Mouse (Mus musculus) MEL (cell line): Measurements from ENCODE around the gene Man1c1. TPM values are rescaled to one million over a fixed set of nuclear protein-coding genes. Genes with fewer than 3 reads are reported as not detected.

Experiments used
- DNase-seq: peaks from one replicate; pipeline ENCODE4 v3.0.0; 2011; ENCODE audit warnings: low read depth, low spot score
- H3K27ac ChIP-seq: 2 replicates; pipeline ENCODE4 v1.5.1; 2012; ENCODE audit warnings: low read depth, mild to moderate bottlenecking, control low read depth, low read length, moderate library complexity; ENCODE audit not compliant: control insufficient read depth
- H3K27me3 ChIP-seq, 2 experiments: fragments of 150-350 bp in 1 of 2; sonication (generic) in 1 of 2; 2 replicates each; pipeline ENCODE4 v1.6.1; 2012; ENCODE audit warnings: low read length in 2 of 2, mild to moderate bottlenecking in 2 of 2, improper control_type of control experiment in 1 of 2, moderate library complexity in 1 of 2; ENCODE audit not compliant: insufficient read depth in 2 of 2, control insufficient read depth in 1 of 2
- H3K36me3 ChIP-seq, 2 experiments: 2 replicates each; pipeline ENCODE4 v1.6.1; 2012 to 2014; ENCODE audit warnings: low read length in 2 of 2, improper control_type of control experiment in 1 of 2, inconsistent platforms in 1 of 2, mild to moderate bottlenecking in 1 of 2; ENCODE audit not compliant: insufficient read depth in 2 of 2, control insufficient read depth in 1 of 2
- H3K4me1 ChIP-seq, 2 experiments: fragments of 150-350 bp in 1 of 2; sonication (generic) in 1 of 2; 2 replicates each; pipeline ENCODE4 v1.6.1; 2012; ENCODE audit warnings: low read length in 2 of 2, improper control_type of control experiment in 1 of 2, mild to moderate bottlenecking in 1 of 2; ENCODE audit not compliant: insufficient read depth in 2 of 2, control insufficient read depth in 1 of 2
- H3K4me3 ChIP-seq, 2 experiments: fragments of 150-350 bp in 1 of 2; sonication (generic) in 1 of 2; 2 replicates each; pipeline ENCODE4 v1.5.1; 2012; ENCODE audit warnings: low read depth in 2 of 2, low read length in 2 of 2, mild to moderate bottlenecking in 2 of 2, moderate library complexity in 2 of 2, control low read depth in 1 of 2, improper control_type of control experiment in 1 of 2; ENCODE audit not compliant: control insufficient read depth in 1 of 2, insufficient read depth in 1 of 2
- H3K79me2 ChIP-seq: 2 replicates; pipeline ENCODE4 v1.6.1; 2012; ENCODE audit warnings: mild to moderate bottlenecking, low read length, moderate library complexity; ENCODE audit not compliant: control insufficient read depth, poor library complexity, insufficient read depth
- H3K9ac ChIP-seq: 2 replicates; pipeline ENCODE4 v1.6.1; 2012; ENCODE audit warnings: low read depth, mild to moderate bottlenecking, control low read depth, low read length, moderate library complexity; ENCODE audit not compliant: control insufficient read depth, poor library complexity, severe bottlenecking
- H3K9me3 ChIP-seq: fragments of 150-350 bp; sonication (generic); replicated peaks from 2 replicates; pipeline ENCODE4 v1.6.1; 2012; ENCODE audit warnings: mild to moderate bottlenecking, low read length, improper control_type of control experiment, moderate library complexity; ENCODE audit not compliant: insufficient read depth
- CHD1 ChIP-seq: IDR thresholded peaks from 2 replicates; pipeline ENCODE4 v1.6.1; 2012; ENCODE audit warnings: low read depth, mild to moderate bottlenecking, inconsistent platforms, low read length, improper control_type of control experiment
- CHD2 ChIP-seq: IDR thresholded peaks from 2 replicates; pipeline ENCODE4 v1.6.1; 2011; ENCODE audit warnings: low read length, improper control_type of control experiment
- CTCF ChIP-seq, 3 experiments: IDR thresholded peaks in 2 of 3; conservative IDR thresholded peaks in 1 of 3; 2 replicates each; pipeline ENCODE4 v1.5.1; 2011 to 2012; ENCODE audit warnings: low read length in 3 of 3, low read depth in 2 of 3, mild to moderate bottlenecking in 2 of 3, improper control_type of control experiment in 1 of 3, inconsistent platforms in 1 of 3, mixed read lengths in 1 of 3, moderate library complexity in 1 of 3; ENCODE audit not compliant: control insufficient read depth in 1 of 3, insufficient read depth in 1 of 3, poor library complexity in 1 of 3, severe bottlenecking in 1 of 3
- GATA1 ChIP-seq: IDR thresholded peaks from 2 replicates; pipeline ENCODE4 v1.6.1; 2011; ENCODE audit warnings: low read depth, low read length, improper control_type of control experiment
- KAT2A ChIP-seq: conservative IDR thresholded peaks from 2 replicates; pipeline ENCODE4 v1.6.1; 2012; ENCODE audit warnings: low read depth, low read length, improper control_type of control experiment, inconsistent platforms
- MAFK ChIP-seq: IDR thresholded peaks from 2 replicates; pipeline ENCODE4 v1.6.1; 2011; ENCODE audit warnings: low read depth, mild to moderate bottlenecking, low read length, improper control_type of control experiment, borderline replicate concordance
- MAZ ChIP-seq: IDR thresholded peaks from 2 replicates; pipeline ENCODE4 v1.6.1; 2012; ENCODE audit warnings: low read depth, mild to moderate bottlenecking, inconsistent platforms, low read length, improper control_type of control experiment
- MYC ChIP-seq: IDR thresholded peaks from 2 replicates; pipeline ENCODE4 v1.6.1; 2011; ENCODE audit warnings: low read depth, mild to moderate bottlenecking, low read length, improper control_type of control experiment, moderate library complexity
- NELFE ChIP-seq: IDR thresholded peaks from 2 replicates; pipeline ENCODE4 v1.6.1; 2011; ENCODE audit warnings: low read depth, low read length, improper control_type of control experiment
- POLR2AphosphoS5 ChIP-seq: IDR thresholded peaks from 2 replicates; pipeline ENCODE4 v1.6.1; 2012; ENCODE audit warnings: low read depth, borderline replicate concordance, mild to moderate bottlenecking, inconsistent platforms, low read length, moderate library complexity, mixed read lengths
- RAD21 ChIP-seq: IDR thresholded peaks from 2 replicates; pipeline ENCODE4 v1.6.1; 2011; ENCODE audit warnings: mild to moderate bottlenecking, low read depth, low read length, improper control_type of control experiment
- TAL1 ChIP-seq: IDR thresholded peaks from 2 replicates; pipeline ENCODE4 v1.6.1; 2012; ENCODE audit warnings: mild to moderate bottlenecking, inconsistent platforms, low read length, moderate library complexity, mixed read lengths
- TBP ChIP-seq: IDR thresholded peaks from 2 replicates; pipeline ENCODE4 v1.8.0; 2011; ENCODE audit warnings: low read depth, low read length, improper control_type of control experiment
- TCF12 ChIP-seq: IDR thresholded peaks from 2 replicates; pipeline ENCODE4 v1.6.1; 2014; ENCODE audit warnings: low read depth, mild to moderate bottlenecking, inconsistent platforms, low read length, improper control_type of control experiment, moderate library complexity
- USF2 ChIP-seq, 2 experiments: IDR thresholded peaks; 2 replicates each; pipeline ENCODE4 v1.6.1; 2011 to 2012; ENCODE audit warnings: improper control_type of control experiment in 2 of 2, low read length in 2 of 2, borderline replicate concordance in 1 of 2, inconsistent platforms in 1 of 2, low read depth in 1 of 2, mild to moderate bottlenecking in 1 of 2; ENCODE audit not compliant: insufficient read depth in 1 of 2
- ZC3H11A ChIP-seq: IDR thresholded peaks from 2 replicates; pipeline ENCODE4 v1.6.1; 2012; ENCODE audit warnings: low read depth, mild to moderate bottlenecking, inconsistent platforms, low read length, improper control_type of control experiment
- ZKSCAN1 ChIP-seq: IDR thresholded peaks from 2 replicates; pipeline ENCODE4 v1.6.1; 2012; ENCODE audit warnings: low read depth, mild to moderate bottlenecking, inconsistent platforms, low read length, improper control_type of control experiment, moderate library complexity
- ZMIZ1 ChIP-seq: IDR thresholded peaks from 2 replicates; pipeline ENCODE4 v1.6.1; 2012; ENCODE audit warnings: low read depth, mild to moderate bottlenecking, inconsistent platforms, low read length, improper control_type of control experiment, moderate library complexity
- ZNF384 ChIP-seq: IDR thresholded peaks from 2 replicates; pipeline ENCODE4 v1.6.1; 2012; ENCODE audit warnings: low read depth, mild to moderate bottlenecking, inconsistent platforms, low read length, improper control_type of control experiment
- polyA plus RNA-seq, 2 experiments: library from polyadenylated mRNA; stranded (reverse) in 1 of 2; unstranded in 1 of 2; fragments of >175 nt in 1 of 2; fragments of >200 nt in 1 of 2; gene quantifications; 2 replicates each; pipeline versions ENCODE4 v1.2.1 to v1.2.4; 2012; ENCODE audit warnings: low replicate concordance in 2 of 2, low read depth in 1 of 2; ENCODE audit not compliant: insufficient read length in 2 of 2, insufficient read depth in 1 of 2, missing spikeins in 1 of 2
- total RNA-seq: library from RNA; depleted of rRNA; stranded (reverse); fragments of 300-350 nt; gene quantifications from 2 replicates; pipeline ENCODE4 v1.2.3, GENCODE M21; 2012

The Man1c1 gene
- total and polyA plus RNA-seq, 3 experiments, result 1.9 to 5.2 TPM; not detected in 1

GRCm38 (mm10) chr4:134533421-134533820 lies 170.7 kb downstream of the Man1c1 start:
- H3K79me2 ChIP-seq, result peaks cover 12% of the 10 kb centered on the region
- peaks cover 6 to 7% of the 10 kb centered on the region in 2 experiments for H3K36me3 ChIP-seq
- H3K27me3 ChIP-seq, result no peaks in the 10 kb centered on the region
- no peak overlapping the region for H3K27ac ChIP-seq
- peak overlapping the region; percentile 94 for H3K9ac ChIP-seq
- peaks cover 9 to 14% of the 10 kb centered on the region in 2 experiments for H3K4me1 ChIP-seq
- no peaks in the 10 kb centered on the region for H3K9me3 ChIP-seq
- DNase-seq, result no peak
- peak overlapping the region; percentile 88 to 93; a peak in 3 of 4 replicates for H3K4me3 ChIP-seq
- TF ChIP-seq ZNF384, result no peak
- TF ChIP-seq ZMIZ1, result no peak
- no peak for TF ChIP-seq CHD1
- no peak for TF ChIP-seq RAD21
- no peak for TF ChIP-seq KAT2A
- TF ChIP-seq TCF12, result no peak
- TF ChIP-seq MYC, result no peak
- no peak for TF ChIP-seq TBP
- no peak for TF ChIP-seq CHD2
- no peak for TF ChIP-seq CTCF (IDR thresholded peaks at IDR 0.05 in 2 of 3, conservative IDR thresholded peaks at IDR 0.05 in 1 of 3; ENCODE audit: control insufficient read depth in 1 of 3, insufficient read depth in 1 of 3, low read depth in 2 of 3, low read length in 3 of 3, poor library complexity in 1 of 3, severe bottlenecking in 1 of 3)
- no peak for TF ChIP-seq ZC3H11A
- TF ChIP-seq ZKSCAN1, result no peak
- no peak for TF ChIP-seq GATA1
- no peak for TF ChIP-seq MAZ
- TF ChIP-seq USF2 (IDR thresholded peaks at IDR 0.05; ENCODE audit: borderline replicate concordance in 1 of 2, insufficient read depth in 1 of 2, low read depth in 1 of 2, low read length in 2 of 2), result no peak
- no peak for TF ChIP-seq MAFK
- no peak for TF ChIP-seq NELFE
- no peak for TF ChIP-seq TAL1
- no peak for TF ChIP-seq POLR2AphosphoS5

- Histone ChIP-seq H3K4me1 (peaks cover 9 to 14% of the 10 kb centered on the region in 2 experiments), H3K79me2 (peaks cover 12% of the 10 kb centered on the region), H3K9me3 (no peaks in the 10 kb centered on the region), H3K36me3 (peaks cover 7 to 8% of the 10 kb centered on the region in 2 experiments), H3K27me3 (no peaks in the 10 kb centered on the region), H3K27ac (no peak overlapping the region), H3K4me3 (no peak overlapping the region), H3K9ac (no peak overlapping the region)
- DNase-seq, result no peak
- no peak for TF ChIP-seq ZC3H11A
- no peak for TF ChIP-seq RAD21
- TF ChIP-seq TAL1, result no peak
Measured at GRCm38 (mm10) chr4:134532928-134533327, 171.2 kb downstream of the Man1c1 start.
